Mouse (Mus musculus) embryonic fibroblast, embryonic 13.5 days (primary cell): ENCODE data around the gene Anxa4.

Experiments
- CTCF ChIP-seq: IDR thresholded peaks from 2 replicates; pipeline ENCODE4 v1.5.1; 2011; ENCODE audit warnings: mild to moderate bottlenecking, control low read depth, low read length, moderate library complexity, borderline replicate concordance; ENCODE audit not compliant: insufficient read depth
- POLR2A ChIP-seq: IDR thresholded peaks from 2 replicates; pipeline ENCODE4 v1.6.1; 2011; ENCODE audit warnings: low read depth, mild to moderate bottlenecking, control low read depth, low read length, moderate library complexity

DNA sequence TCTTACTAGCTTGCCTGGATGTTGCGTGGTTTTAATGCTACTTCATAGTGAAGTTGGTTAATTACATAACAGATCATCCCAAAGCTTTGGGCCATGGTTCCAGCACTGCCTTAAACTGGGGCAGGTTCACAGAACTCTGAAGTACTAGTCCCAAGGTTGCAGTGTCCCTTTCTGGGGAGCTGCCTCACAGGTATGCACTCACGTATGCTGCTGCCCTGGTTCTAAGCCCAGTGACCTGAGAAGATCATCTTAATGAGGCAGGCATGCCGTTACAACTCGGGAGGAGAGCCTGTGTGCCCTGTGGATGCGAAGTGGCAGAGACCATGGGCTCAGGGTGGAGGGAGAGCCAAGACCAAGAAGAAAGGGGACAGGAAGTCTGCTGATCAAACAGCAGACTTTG lies 26.5 kb upstream of the Anxa4 start:
- TF ChIP-seq POLR2A (no peak), CTCF (no peak)
